Mouse (Mus musculus) embryonic facial prominence, embryonic 13.5 days (tissue): ENCODE measurements around the gene Pnma1. TPM values are rescaled to one million over a fixed set of nuclear protein-coding genes. Genes with fewer than 3 reads are reported as not detected.

Experiments
- ATAC-seq: fragments of 200-750 bp; cut with Nextera tagmentation; 2 replicates; pipeline ENCODE4 v1.8.0; 2017; ENCODE audit warnings: low read depth; ENCODE audit not compliant: insufficient number of reproducible peaks, insufficient read depth, low FRiP score, low TSS enrichment
- H3K27ac ChIP-seq: fragments of 300-500 bp; sonication (generic); 2 replicates; pipeline ENCODE4 v1.5.1; 2015; ENCODE audit warnings: moderate library complexity, mild to moderate bottlenecking, inconsistent platforms
- H3K27me3 ChIP-seq: fragments of 300-500 bp; sonication (generic); 2 replicates; pipeline ENCODE4 v1.6.1; 2015; ENCODE audit warnings: mild to moderate bottlenecking, inconsistent platforms
- H3K36me3 ChIP-seq: fragments of 300-500 bp; sonication (generic); 2 replicates; pipeline ENCODE4 v1.6.1; 2015; ENCODE audit warnings: mild to moderate bottlenecking, inconsistent platforms
- H3K4me1 ChIP-seq: fragments of 300-500 bp; sonication (generic); 2 replicates; pipeline ENCODE4 v1.6.1; 2015; ENCODE audit warnings: inconsistent platforms
- H3K4me2 ChIP-seq: fragments of 300-500 bp; sonication (generic); 2 replicates; pipeline ENCODE4 v1.6.1; 2015; ENCODE audit warnings: moderate library complexity, mild to moderate bottlenecking, inconsistent platforms
- H3K4me3 ChIP-seq: fragments of 300-500 bp; sonication (generic); 2 replicates; pipeline ENCODE4 v1.5.1; 2015; ENCODE audit warnings: mild to moderate bottlenecking, inconsistent platforms
- H3K9ac ChIP-seq: fragments of 300-500 bp; sonication (generic); 2 replicates; pipeline ENCODE4 v1.6.1; 2015; ENCODE audit warnings: mild to moderate bottlenecking, inconsistent platforms
- H3K9me3 ChIP-seq: fragments of 300-500 bp; sonication (generic); 2 replicates; pipeline ENCODE4 v1.6.1; 2016; ENCODE audit warnings: inconsistent platforms
- whole genome bisulfite sequencing: fragments of 180-500 bp; shearing (Covaris S2); methylation state at CpG from one replicate; pipeline ENCODE4 v1.1.7; 2015; ENCODE audit warnings: mixed read lengths; 5-methylcytosine and 5-hydroxymethylcytosine counted together
- polyA plus RNA-seq: library from polyadenylated mRNA; unstranded; fragments of >200 nt; fragmentation: Nextera tagmentation; extraction: Ambion mirVana; gene quantifications from 2 replicates; pipeline ENCODE4 v1.2.1, GENCODE M21; 2015

Gene Pnma1
- polyA plus RNA-seq, 1 experiment from 2014 or later, result 1.1 TPM

- no peak overlapping the region for H3K4me2 ChIP-seq
- no peaks in the 10 kb centered on the region for H3K27me3 ChIP-seq
- no peak overlapping the region for H3K4me3 ChIP-seq
- H3K9me3 ChIP-seq, result no peaks in the 10 kb centered on the region
- peaks cover 25% of the 10 kb centered on the region for H3K4me1 ChIP-seq
- H3K27ac ChIP-seq, result no peak overlapping the region
- no peak for ATAC-seq
- WGBS, result 92% methylated on average over 10 of the region's 10 CpGs
- H3K36me3 ChIP-seq, result peaks cover 55% of the 10 kb centered on the region
- H3K9ac ChIP-seq, result no peak overlapping the region
Measured at GRCm38 (mm10) chr12:84151911-84152310, 3.6 kb upstream of the Pnma1 start.

DNA sequence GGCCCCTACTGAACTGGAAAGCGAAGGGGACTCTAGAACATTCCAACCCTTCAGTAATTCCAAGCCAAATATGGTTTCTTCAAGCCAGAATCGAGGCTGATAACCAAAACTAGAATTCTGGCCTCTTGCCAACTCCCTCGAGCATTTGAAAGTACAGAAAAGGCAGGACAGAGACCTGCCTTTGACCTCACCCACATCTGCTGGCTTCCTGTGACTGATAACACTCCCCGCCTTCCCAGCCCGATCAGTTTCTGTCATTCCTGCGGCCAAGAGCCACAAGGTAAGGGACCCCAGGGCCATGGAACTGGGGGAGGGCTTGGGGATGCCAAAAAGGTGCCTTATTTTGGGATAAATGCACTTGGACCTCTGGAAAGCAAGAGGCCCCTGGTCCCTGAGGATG is 2.7 kb upstream of the Pnma1 start:
- no peaks in the 10 kb centered on the region for H3K27me3 ChIP-seq
- peaks cover 46% of the 10 kb centered on the region for H3K36me3 ChIP-seq
- 59% methylated on average over 6 of the region's 6 CpGs for WGBS
- H3K9ac ChIP-seq, result no peak overlapping the region
- no peak overlapping the region for H3K4me3 ChIP-seq
- H3K4me2 ChIP-seq, result no peak overlapping the region
- no peak for ATAC-seq
- no peak overlapping the region for H3K27ac ChIP-seq
- H3K4me1 ChIP-seq, result peaks cover 25% of the 10 kb centered on the region
- H3K9me3 ChIP-seq, result no peaks in the 10 kb centered on the region

DNA sequence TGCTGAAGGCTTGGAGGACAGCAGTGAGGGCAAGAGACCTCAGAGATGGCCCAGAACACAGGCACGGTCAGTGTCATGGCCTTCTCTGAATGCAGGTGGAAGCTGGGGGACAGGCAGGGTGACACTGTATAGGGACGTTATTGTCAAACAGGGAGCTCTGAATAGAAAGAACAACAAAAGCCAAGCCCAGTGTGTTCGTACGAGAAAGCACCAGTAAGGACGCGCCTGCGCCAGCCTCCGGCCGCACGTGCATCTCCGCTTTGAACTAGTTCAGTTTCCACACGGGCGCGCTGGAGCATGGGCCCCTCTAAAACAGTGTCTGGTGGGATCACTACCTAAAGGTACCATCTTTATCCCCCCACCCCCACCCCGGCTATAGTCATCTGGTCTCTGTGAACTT is 1.7 kb upstream of the Pnma1 start:
- no peak for ATAC-seq
- WGBS, result 85% methylated on average over 15 of the region's 15 CpGs
- Histone ChIP-seq H3K27me3 (no peaks in the 10 kb centered on the region), H3K27ac (no peak overlapping the region), H3K9ac (0 out of 2 replicates have a peak overlapping the region, but pooled peaks have one; percentile 1), H3K4me1 (peaks cover 25% of the 10 kb centered on the region), H3K4me3 (no peak overlapping the region), H3K36me3 (peaks cover 39% of the 10 kb centered on the region), H3K4me2 (no peak overlapping the region), H3K9me3 (no peaks in the 10 kb centered on the region)

GRCm38 (mm10) chr12:84148622-84149012 is 328 bp upstream of the Pnma1 start:
- H3K27me3 ChIP-seq, result no peaks in the 10 kb centered on the region
- ATAC-seq, result no peak
- H3K4me2 ChIP-seq, result peak overlapping the region; percentile 95
- H3K4me3 ChIP-seq, result peak overlapping the region; percentile 54
- peak overlapping the region; percentile 72 for H3K9ac ChIP-seq
- H3K4me1 ChIP-seq, result peaks cover 25% of the 10 kb centered on the region
- H3K9me3 ChIP-seq, result no peaks in the 10 kb centered on the region
- peaks cover 32% of the 10 kb centered on the region for H3K36me3 ChIP-seq
- WGBS, result 14% methylated on average over 10 of the region's 10 CpGs
- H3K27ac ChIP-seq, result no peak overlapping the region

DNA sequence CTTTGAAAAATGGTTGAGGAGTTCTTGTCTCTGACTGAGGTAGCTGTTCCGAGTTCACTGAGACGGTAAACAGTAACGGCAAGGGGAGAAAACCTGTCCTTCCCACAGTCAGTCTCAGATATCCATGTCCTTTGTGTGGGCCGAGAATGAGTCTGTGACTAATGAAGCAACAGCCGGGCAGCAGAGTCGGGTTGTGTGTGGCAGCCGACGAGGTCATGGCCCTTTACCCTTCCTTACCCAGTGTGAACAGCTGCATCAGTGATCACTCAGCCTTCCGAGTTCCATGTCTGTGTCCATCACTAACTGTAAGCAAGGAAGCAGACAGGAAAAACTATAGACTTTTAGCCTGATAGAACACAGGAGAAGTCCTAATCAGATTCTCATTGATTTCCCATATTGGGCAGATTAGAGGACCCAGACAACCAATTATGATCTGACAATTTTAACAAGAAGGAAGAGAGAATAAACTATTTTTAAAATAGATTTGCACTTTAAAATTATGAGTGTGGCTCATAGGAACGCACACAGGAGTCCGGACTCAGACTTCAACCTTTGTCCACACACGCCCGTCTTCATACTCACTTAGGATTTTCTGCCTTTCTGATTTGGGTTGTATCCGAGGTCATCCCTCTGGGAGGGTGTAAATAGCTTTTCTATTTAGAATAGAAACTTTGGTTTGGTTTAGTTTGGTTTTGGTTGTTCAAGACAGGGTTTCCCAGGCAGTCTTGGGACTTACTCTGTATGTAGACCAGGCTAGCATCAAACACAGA is 5.8 kb downstream of the Pnma1 start:
- Histone ChIP-seq H3K9ac (no peak overlapping the region), H3K4me1 (no peaks in the 10 kb centered on the region), H3K4me3 (no peak overlapping the region), H3K27ac (no peak overlapping the region), H3K27me3 (no peaks in the 10 kb centered on the region), H3K4me2 (no peak overlapping the region), H3K9me3 (no peaks in the 10 kb centered on the region), H3K36me3 (peaks cover 18% of the 10 kb centered on the region)
- WGBS, result 52% methylated on average over 14 of the region's 14 CpGs
- no peak for ATAC-seq

GRCm38 (mm10) chr12:84141271-84141670 is 7.0 kb downstream of the Pnma1 start:
- Histone ChIP-seq H3K4me1 (no peaks in the 10 kb centered on the region), H3K9ac (no peak overlapping the region), H3K27me3 (no peaks in the 10 kb centered on the region), H3K4me3 (no peak overlapping the region), H3K9me3 (no peaks in the 10 kb centered on the region), H3K36me3 (peaks cover 29% of the 10 kb centered on the region), H3K27ac (no peak overlapping the region), H3K4me2 (no peak overlapping the region)
- no peak for ATAC-seq
- WGBS, result 88% methylated on average over 4 of the region's 4 CpGs

- Histone ChIP-seq H3K36me3 (peaks cover 35% of the 10 kb centered on the region), H3K9ac (no peak overlapping the region), H3K9me3 (no peaks in the 10 kb centered on the region), H3K27me3 (no peaks in the 10 kb centered on the region), H3K27ac (no peak overlapping the region), H3K4me2 (no peak overlapping the region), H3K4me3 (no peak overlapping the region), H3K4me1 (no peaks in the 10 kb centered on the region)
- ATAC-seq, result no peak
- 72% methylated on average over 4 of the region's 4 CpGs for WGBS
Measured at GRCm38 (mm10) chr12:84140135-84140534, 8.2 kb downstream of the Pnma1 start.

GRCm38 (mm10) chr12:84137131-84137530 is 11.2 kb downstream of the Pnma1 start:
- WGBS, result 90% methylated on average over 7 of the region's 7 CpGs
- no peaks in the 10 kb centered on the region for H3K9me3 ChIP-seq
- H3K27me3 ChIP-seq, result no peaks in the 10 kb centered on the region
- no peak overlapping the region for H3K4me2 ChIP-seq
- H3K36me3 ChIP-seq, result peaks cover 28% of the 10 kb centered on the region
- H3K4me1 ChIP-seq, result no peaks in the 10 kb centered on the region
- no peak overlapping the region for H3K27ac ChIP-seq
- no peak overlapping the region for H3K4me3 ChIP-seq
- H3K9ac ChIP-seq, result no peak overlapping the region
- ATAC-seq, result no peak

DNA sequence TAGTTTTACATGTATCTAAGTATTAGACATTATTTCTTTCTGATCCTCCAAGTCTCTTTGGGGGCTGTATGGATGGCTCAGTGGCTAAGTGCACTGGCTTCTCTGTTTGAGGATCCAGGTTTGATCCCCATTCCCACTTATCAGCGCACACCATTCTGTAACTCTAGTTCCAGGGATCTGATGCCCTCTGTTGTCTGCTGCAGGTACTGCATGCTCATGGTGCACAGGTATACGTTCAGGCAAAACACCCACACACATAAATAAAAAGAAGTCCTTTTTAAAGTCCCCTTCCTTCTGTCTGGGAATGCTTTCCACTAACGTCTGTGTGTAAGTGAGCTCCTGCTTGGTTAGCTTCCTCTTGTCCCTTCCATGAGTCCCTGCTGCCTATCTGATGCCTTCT is 16.0 kb downstream of the Pnma1 start:
- Histone ChIP-seq H3K36me3 (peaks cover 55% of the 10 kb centered on the region), H3K4me2 (no peak overlapping the region), H3K4me3 (no peak overlapping the region), H3K4me1 (no peaks in the 10 kb centered on the region), H3K9ac (no peak overlapping the region), H3K27ac (no peak overlapping the region), H3K27me3 (no peaks in the 10 kb centered on the region), H3K9me3 (no peaks in the 10 kb centered on the region)
- WGBS, result 57% methylated on average over 3 of the region's 3 CpGs
- no peak for ATAC-seq

GRCm38 (mm10) chr12:84129931-84130330 is 18.4 kb downstream of the Pnma1 start:
- Histone ChIP-seq H3K4me2 (no peak overlapping the region), H3K4me1 (no peaks in the 10 kb centered on the region), H3K9ac (no peak overlapping the region), H3K9me3 (no peaks in the 10 kb centered on the region), H3K27me3 (no peaks in the 10 kb centered on the region), H3K36me3 (peaks cover 40% of the 10 kb centered on the region), H3K4me3 (no peak overlapping the region), H3K27ac (no peak overlapping the region)
- 91% methylated on average over 8 of the region's 8 CpGs for WGBS
- no peak for ATAC-seq

DNA sequence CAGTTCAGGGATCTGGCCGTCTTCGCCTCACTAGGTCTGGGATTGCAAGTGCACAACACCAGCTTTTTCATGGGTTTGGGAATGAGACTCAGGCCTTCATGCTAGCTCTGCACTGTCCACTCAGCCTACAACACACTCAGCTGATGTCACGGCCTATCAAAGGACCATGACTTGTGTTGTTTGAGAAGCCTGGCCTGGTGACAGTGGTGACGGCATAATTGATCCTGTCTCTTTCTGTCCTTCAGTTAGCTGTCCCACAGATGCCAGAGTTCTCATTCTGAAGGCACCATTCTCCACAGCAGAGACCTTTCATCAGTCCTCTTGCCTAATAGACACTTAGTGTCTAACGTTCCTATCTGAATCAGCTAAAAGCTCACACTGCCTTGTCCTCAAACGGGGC is 19.7 kb downstream of the Pnma1 start:
- H3K27me3 ChIP-seq, result no peaks in the 10 kb centered on the region
- H3K27ac ChIP-seq, result no peak overlapping the region
- 88% methylated on average over 6 of the region's 6 CpGs for WGBS
- H3K4me1 ChIP-seq, result no peaks in the 10 kb centered on the region
- H3K4me3 ChIP-seq, result no peak overlapping the region
- no peak overlapping the region for H3K4me2 ChIP-seq
- no peaks in the 10 kb centered on the region for H3K9me3 ChIP-seq
- no peak overlapping the region for H3K9ac ChIP-seq
- no peak for ATAC-seq
- peaks cover 40% of the 10 kb centered on the region for H3K36me3 ChIP-seq

GRCm38 (mm10) chr12:84126899-84127298 is 21.4 kb downstream of the Pnma1 start:
- no peak for ATAC-seq
- 79% methylated on average over 2 of the region's 2 CpGs for WGBS

More at GRCm38 (mm10) chr12:84126899-84127298, 21.4 kb downstream of the Pnma1 start:
- H3K4me1 ChIP-seq, result no peaks in the 10 kb centered on the region
- H3K27ac ChIP-seq, result no peak overlapping the region
- no peaks in the 10 kb centered on the region for H3K27me3 ChIP-seq
- H3K9me3 ChIP-seq, result no peaks in the 10 kb centered on the region
- H3K4me3 ChIP-seq, result no peak overlapping the region
- H3K36me3 ChIP-seq, result peaks cover 36% of the 10 kb centered on the region
- H3K4me2 ChIP-seq, result no peak overlapping the region
- no peak overlapping the region for H3K9ac ChIP-seq
